Mouse (Mus musculus): ENCODE results near the gene Klk1b27. TPM values are rescaled to one million over a fixed set of nuclear protein-coding genes. Genes with fewer than 3 reads are reported as not detected.
"Not testable (repeated sequence)": the region's sequence is repeated elsewhere in the genome, so short reads cannot be mapped to it uniquely, and the experiment has no call there.

Gene Klk1b27
- not detected for total RNA-seq (2021)
- long read RNA-seq, experiment 1 = 0 reads
- long read RNA-seq, experiment 2 = 0 reads

DNA sequence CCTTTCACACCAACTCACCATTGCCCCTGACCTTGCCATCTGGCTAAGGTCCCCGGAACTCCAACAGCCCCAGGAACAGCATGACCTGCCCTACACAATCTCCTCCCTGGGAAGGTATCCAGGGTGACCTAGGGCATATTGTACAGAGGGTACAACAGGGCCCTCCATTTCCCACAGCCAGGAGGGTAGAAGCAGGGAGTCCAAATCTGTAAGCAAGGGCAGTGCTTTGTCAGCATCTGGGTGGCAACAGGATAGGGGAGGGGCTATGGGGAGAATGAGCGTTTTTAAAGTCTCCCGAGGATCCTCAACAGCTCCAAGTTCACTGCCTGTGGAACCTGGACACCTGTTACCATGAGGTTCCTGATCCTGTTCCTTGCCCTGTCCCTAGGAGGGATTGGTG lies at the start of gene Klk1b27:
Gene Klk1b27, plus strand, starts transcription at position 301 of the 400 bp plus-strand sequence.
- DNase-seq (ENCODE audit: low spot score in 2 of 2) = not testable (repeated sequence)

GRCm38 (mm10) chr7:44004847-44005246 lies 47.2 kb upstream of the Klk1b27 start:
- DNase-seq (ENCODE audit: low spot score in 2 of 2) = no peak

GRCm38 (mm10) chr7:44011868-44012267 lies 40.2 kb upstream of the Klk1b27 start, which contains the start of gene Klk1b26:
Gene Klk1b26 (plus strand): TSS chr7:44012168.
- DNase-seq (ENCODE audit: low spot score in 2 of 2) = not testable (repeated sequence)

DNA sequence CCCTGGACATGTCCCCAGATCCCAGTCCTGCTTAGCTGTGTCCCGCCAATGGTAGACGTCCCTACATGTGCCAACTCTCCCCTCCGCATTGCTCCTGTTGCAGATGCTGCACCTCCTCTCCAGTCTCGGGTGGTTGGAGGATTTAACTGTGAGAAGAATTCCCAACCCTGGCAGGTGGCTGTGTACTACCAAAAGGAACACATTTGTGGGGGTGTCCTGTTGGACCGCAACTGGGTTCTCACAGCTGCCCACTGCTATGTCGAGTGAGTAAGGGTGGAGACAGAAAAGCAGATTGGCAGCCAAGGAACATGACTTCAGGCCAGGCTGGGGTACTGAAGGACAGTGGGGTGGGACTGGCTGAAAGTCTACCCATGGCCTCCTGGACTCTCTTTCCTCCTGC lies 37.4 kb upstream of the Klk1b27 start:
- DNase-seq (ENCODE audit: low spot score in 2 of 2) = peak; percentile 34 to 41

DNA sequence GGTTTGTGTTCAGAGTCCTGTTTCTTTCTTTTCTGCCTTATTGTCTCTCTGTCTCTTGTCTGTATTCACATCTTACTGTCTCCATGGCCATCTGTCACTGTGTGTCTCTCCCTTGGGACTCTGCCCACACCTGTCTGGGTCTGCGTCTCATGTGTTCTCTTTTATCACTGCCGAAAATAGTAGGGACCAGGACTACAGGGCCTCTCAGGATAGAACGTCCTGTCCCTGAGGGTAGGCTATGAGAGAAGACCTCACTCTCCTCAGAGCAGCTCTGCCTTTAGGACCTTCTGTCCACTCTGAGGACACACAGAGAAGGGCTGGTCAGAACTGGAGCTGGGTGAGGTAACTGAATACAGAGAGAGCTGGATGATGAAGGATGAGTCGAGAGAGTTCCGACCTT lies 37.0 kb upstream of the Klk1b27 start:
- peak; percentile 2 to 13 for DNase-seq (ENCODE audit: low spot score in 2 of 2)

- DNase-seq (ENCODE audit: low spot score in 2 of 2) = no peak
Measured at GRCm38 (mm10) chr7:44072117-44072516, 20.0 kb downstream of the Klk1b27 start.

DNA sequence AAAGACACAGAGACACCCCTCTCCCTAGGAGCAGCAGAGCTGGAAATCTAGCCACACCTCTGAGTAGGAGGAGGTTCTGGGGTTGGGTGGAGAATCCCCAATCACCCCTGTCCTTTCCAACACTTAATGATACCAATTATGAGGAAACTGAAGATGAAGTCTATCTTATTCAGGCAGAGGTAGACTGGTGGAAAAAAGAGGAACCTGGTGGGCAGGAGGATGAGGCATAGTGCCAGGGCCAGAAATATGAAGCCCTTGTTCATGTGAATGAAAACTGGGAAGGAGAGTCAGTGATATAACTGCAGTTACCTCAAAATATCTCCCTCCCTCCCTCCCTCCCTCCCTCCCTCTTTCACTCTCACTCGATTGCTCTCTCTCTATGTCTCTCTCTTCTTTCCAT lies 25.6 kb downstream of the Klk1b27 start:
- DNase-seq (ENCODE audit: low spot score in 2 of 2) = no peak

GRCm38 (mm10) chr7:44096111-44096510 lies 44.0 kb downstream of the Klk1b27 start:
- DNase-seq (ENCODE audit: low spot score in 2 of 2) = no peak

DNA sequence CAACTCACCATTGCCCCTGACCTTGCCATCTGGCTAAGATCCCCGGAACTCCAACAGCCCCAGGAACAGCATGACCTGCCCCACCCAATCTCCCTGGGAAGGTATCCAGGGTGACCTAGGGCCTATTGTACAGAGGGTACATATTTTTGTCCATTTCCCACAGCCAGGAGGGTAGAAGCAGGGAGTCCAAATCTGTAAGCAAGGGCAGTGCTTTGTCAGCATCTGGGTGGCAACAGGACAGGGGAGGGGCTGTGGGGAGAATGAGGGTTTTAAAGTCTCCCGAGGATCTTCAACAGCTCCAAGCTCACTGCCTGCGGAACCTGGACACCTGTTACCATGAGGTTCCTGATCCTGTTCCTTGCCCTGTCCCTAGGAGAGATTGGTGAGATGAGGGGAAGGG lies 49.9 kb downstream of the Klk1b27 start, which contains the start of gene Klk1b21:
Gene Klk1b21, plus strand, starts transcription at position 301 of the 400 bp plus-strand sequence.
- not testable (repeated sequence) for DNase-seq (ENCODE audit: low spot score in 2 of 2)

Other genes starting within 250 kb of the Klk1b27 start
- gene Klk7, start 241.0 kb upstream of the Klk1b27 start, total RNA-seq (2021) = not detected
- gene Klk6, start 227.8 kb upstream of the Klk1b27 start, total RNA-seq (2021) = 1 to 10 TPM; 1.6 to 1.9 TPM
- gene Klk5, start 210.3 kb upstream of the Klk1b27 start, total RNA-seq (2021) = not detected
- gene Klk4, start 171.1 kb upstream of the Klk1b27 start, total RNA-seq (2021) = not detected
- gene Klk15, start 118.5 kb upstream of the Klk1b27 start, total RNA-seq (2021) = not detected
- not detected for gene Klk1b8, start 101.6 kb upstream of the Klk1b27 start, total RNA-seq (2021)
- gene Klk1b1, start 85.5 kb upstream of the Klk1b27 start, total RNA-seq (2021) = not detected
- not detected for gene Klk1b9, start 76.2 kb upstream of the Klk1b27 start, total RNA-seq (2021)
- not detected for gene Klk1b11, start 56.4 kb upstream of the Klk1b27 start, total RNA-seq (2021)
- not detected for gene Klk1b26, start 40.1 kb upstream of the Klk1b27 start, total RNA-seq (2021)
- not detected for gene Klk1b21, start 50.0 kb downstream of the Klk1b27 start, total RNA-seq (2021)
- not detected for gene Klk1b22, start 60.4 kb downstream of the Klk1b27 start, total RNA-seq (2021)
- gene Klk1b16, start 84.5 kb downstream of the Klk1b27 start, total RNA-seq (2021) = not detected
- gene Klk1b24, start 135.9 kb downstream of the Klk1b27 start, total RNA-seq (2021) = not detected
- gene Klk1b3, start 145.9 kb downstream of the Klk1b27 start, total RNA-seq (2021) = not detected
- not detected for gene Klk1b4, start 155.1 kb downstream of the Klk1b27 start, total RNA-seq (2021)
- not detected for gene Klk1b5, start 163.7 kb downstream of the Klk1b27 start, total RNA-seq (2021)
- gene Klk1, start 173.1 kb downstream of the Klk1b27 start, total RNA-seq (2021) = not detected
- not detected for gene Gm36864, start 183.9 kb downstream of the Klk1b27 start, total RNA-seq (2021)
- 1 to 10 TPM; 1.1 to 1.2 TPM for gene 1700028J19Rik, start 194.4 kb downstream of the Klk1b27 start, total RNA-seq (2021)
- 10 to 100 TPM; 68.6 to 71.1 TPM for gene 2410002F23Rik, start 194.4 kb downstream of the Klk1b27 start, total RNA-seq (2021)
- gene Acp4, start 205.1 kb downstream of the Klk1b27 start, total RNA-seq (2021) = not detected
- not detected for gene Gm15517, start 209.2 kb downstream of the Klk1b27 start, total RNA-seq (2021)